Mouse (Mus musculus) forebrain, embryonic 12.5 days (tissue): ENCODE results near the gene Maml1. TPM values are rescaled to one million over a fixed set of nuclear protein-coding genes. Genes with fewer than 3 reads are reported as not detected.

ENCODE experiments used
- ATAC-seq: fragments of 200-750 bp; cut with Nextera tagmentation; 2 replicates; pipeline ENCODE4 v1.8.0; 2017; ENCODE audit warnings: moderate TSS enrichment; ENCODE audit not compliant: low FRiP score
- H3K27ac ChIP-seq: fragments of 300-500 bp; sonication (generic); 2 replicates; pipeline ENCODE4 v1.5.1; 2016; ENCODE audit warnings: mild to moderate bottlenecking
- H3K27me3 ChIP-seq: fragments of 300-500 bp; sonication (generic); 2 replicates; pipeline ENCODE4 v1.6.1; 2016; ENCODE audit warnings: mild to moderate bottlenecking
- H3K36me3 ChIP-seq: fragments of 300-500 bp; sonication (generic); replicated peaks from 2 replicates; pipeline ENCODE4 v1.6.1; 2016; ENCODE audit warnings: mild to moderate bottlenecking
- H3K4me1 ChIP-seq: fragments of 300-500 bp; sonication (generic); 2 replicates; pipeline ENCODE4 v1.6.1; 2016
- H3K4me2 ChIP-seq: fragments of 300-500 bp; sonication (generic); 2 replicates; pipeline ENCODE4 v1.6.1; 2016; ENCODE audit warnings: mild to moderate bottlenecking, moderate library complexity
- H3K4me3 ChIP-seq: fragments of 300-500 bp; sonication (generic); replicated peaks from 2 replicates; pipeline ENCODE4 v1.5.1; 2016; ENCODE audit warnings: mild to moderate bottlenecking
- H3K9ac ChIP-seq: fragments of 300-500 bp; sonication (generic); 2 replicates; pipeline ENCODE4 v1.6.1; 2016; ENCODE audit warnings: mild to moderate bottlenecking
- H3K9me3 ChIP-seq: fragments of 300-500 bp; sonication (generic); 2 replicates; pipeline ENCODE4 v1.6.1; 2016
- WGBS: fragments of 180-500 bp; shearing (Covaris S2); methylation state at CpG from one replicate; pipeline ENCODE4 v1.1.7; 2016; 5-methylcytosine and 5-hydroxymethylcytosine counted together
- polyA plus RNA-seq: library from polyadenylated mRNA; unstranded; fragments of >200 nt; fragmentation: Nextera tagmentation; extraction: Ambion mirVana; gene quantifications from 2 replicates; pipeline ENCODE4 v1.2.1, GENCODE M21; 2016

The Maml1 gene
- 5.5 and 5.9 TPM in 2 replicates for polyA plus RNA-seq

GRCm38 (mm10) chr11:50292190-50292855 is at the start of gene Maml1:
TSS of gene Maml1 (minus strand) at chr11:50292311.
- peak; percentile 98 for ATAC-seq
- peaks cover 27% of the 10 kb centered on the region for H3K36me3 ChIP-seq
- peak within 1 kb of the TSS; percentile 98 for H3K9ac ChIP-seq
- H3K9me3 ChIP-seq = no peaks in the 10 kb centered on the region
- WGBS = under 1% methylated on average over 45 of the region's 45 CpGs
- H3K27ac ChIP-seq = peak within 1 kb of the TSS; percentile 98
- peak within 1 kb of the TSS; percentile 98 for H3K4me3 ChIP-seq
- peaks cover 27% of the 10 kb centered on the region for H3K4me1 ChIP-seq
- no peaks in the 10 kb centered on the region for H3K27me3 ChIP-seq
- peak within 1 kb of the TSS; percentile 77 for H3K4me2 ChIP-seq

- no peak overlapping the region for H3K4me3 ChIP-seq
- no peaks in the 10 kb centered on the region for H3K4me1 ChIP-seq
- no peak overlapping the region for H3K9ac ChIP-seq
- WGBS = 59% methylated on average over 4 of the region's 4 CpGs
- H3K36me3 ChIP-seq = no peaks in the 10 kb centered on the region
- no peak for ATAC-seq
- H3K9me3 ChIP-seq = no peaks in the 10 kb centered on the region
- no peaks in the 10 kb centered on the region for H3K27me3 ChIP-seq
- no peak overlapping the region for H3K4me2 ChIP-seq
- no peak overlapping the region for H3K27ac ChIP-seq
Measured at GRCm38 (mm10) chr11:50336891-50337290, 44.8 kb upstream of the Maml1 start.

- ATAC-seq = no peak
- H3K27ac ChIP-seq = no peak overlapping the region
- WGBS = 55% methylated on average over 1 of the region's 1 CpGs
- no peaks in the 10 kb centered on the region for H3K9me3 ChIP-seq
- no peak overlapping the region for H3K4me3 ChIP-seq
- H3K36me3 ChIP-seq = no peaks in the 10 kb centered on the region
- H3K27me3 ChIP-seq = no peaks in the 10 kb centered on the region
- H3K9ac ChIP-seq = no peak overlapping the region
- H3K4me1 ChIP-seq = no peaks in the 10 kb centered on the region
- H3K4me2 ChIP-seq = no peak overlapping the region
Measured at GRCm38 (mm10) chr11:50336126-50336525, 44.0 kb upstream of the Maml1 start.

GRCm38 (mm10) chr11:50333181-50333580 is 41.1 kb upstream of the Maml1 start:
- Histone ChIP-seq H3K9ac (no peak overlapping the region), H3K36me3 (0 out of 2 replicates have a peak, but pooled peaks cover 6% of the 10 kb centered on the region), H3K4me3 (no peak overlapping the region), H3K27ac (no peak overlapping the region), H3K9me3 (no peaks in the 10 kb centered on the region), H3K27me3 (no peaks in the 10 kb centered on the region), H3K4me2 (no peak overlapping the region), H3K4me1 (no peaks in the 10 kb centered on the region)
- 88% methylated on average over 3 of the region's 3 CpGs for WGBS
- no peak for ATAC-seq

DNA sequence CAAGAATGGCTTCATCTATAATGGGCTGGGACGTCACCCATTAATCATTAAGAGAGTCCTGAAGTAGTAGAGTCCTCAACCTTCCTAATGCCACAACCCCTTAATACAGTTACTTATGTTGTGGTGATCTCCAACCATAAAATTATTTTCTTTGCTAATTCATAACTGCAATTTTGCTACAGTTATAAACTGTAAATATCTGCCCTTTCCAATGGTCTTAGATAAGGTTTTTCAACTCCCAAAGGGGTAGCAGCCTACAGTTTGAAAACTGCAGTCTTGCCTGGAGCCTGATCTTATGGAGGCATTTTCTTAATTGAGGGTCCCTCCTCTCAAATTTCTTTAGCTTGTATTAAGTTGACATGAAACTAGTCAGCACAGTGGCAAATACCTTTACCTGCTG is 37.3 kb upstream of the Maml1 start:
- ATAC-seq = no peak
- Histone ChIP-seq H3K27me3 (no peaks in the 10 kb centered on the region), H3K9me3 (no peaks in the 10 kb centered on the region), H3K36me3 (0 out of 2 replicates have a peak, but pooled peaks cover 6% of the 10 kb centered on the region), H3K4me1 (peaks cover 9% of the 10 kb centered on the region), H3K9ac (no peak overlapping the region), H3K4me3 (no peak overlapping the region), H3K4me2 (no peak overlapping the region), H3K27ac (no peak overlapping the region)
- WGBS = 93% methylated on average over 1 of the region's 1 CpGs

GRCm38 (mm10) chr11:50328075-50328625 is 36.0 kb upstream of the Maml1 start:
- 95% methylated on average over 3 of the region's 3 CpGs for WGBS
- Histone ChIP-seq H3K27ac (no peak overlapping the region), H3K4me1 (peaks cover 22% of the 10 kb centered on the region), H3K9me3 (no peaks in the 10 kb centered on the region), H3K4me3 (no peak overlapping the region), H3K9ac (no peak overlapping the region), H3K27me3 (no peaks in the 10 kb centered on the region), H3K4me2 (no peak overlapping the region), H3K36me3 (0 out of 2 replicates have a peak, but pooled peaks cover 6% of the 10 kb centered on the region)
- no peak for ATAC-seq

DNA sequence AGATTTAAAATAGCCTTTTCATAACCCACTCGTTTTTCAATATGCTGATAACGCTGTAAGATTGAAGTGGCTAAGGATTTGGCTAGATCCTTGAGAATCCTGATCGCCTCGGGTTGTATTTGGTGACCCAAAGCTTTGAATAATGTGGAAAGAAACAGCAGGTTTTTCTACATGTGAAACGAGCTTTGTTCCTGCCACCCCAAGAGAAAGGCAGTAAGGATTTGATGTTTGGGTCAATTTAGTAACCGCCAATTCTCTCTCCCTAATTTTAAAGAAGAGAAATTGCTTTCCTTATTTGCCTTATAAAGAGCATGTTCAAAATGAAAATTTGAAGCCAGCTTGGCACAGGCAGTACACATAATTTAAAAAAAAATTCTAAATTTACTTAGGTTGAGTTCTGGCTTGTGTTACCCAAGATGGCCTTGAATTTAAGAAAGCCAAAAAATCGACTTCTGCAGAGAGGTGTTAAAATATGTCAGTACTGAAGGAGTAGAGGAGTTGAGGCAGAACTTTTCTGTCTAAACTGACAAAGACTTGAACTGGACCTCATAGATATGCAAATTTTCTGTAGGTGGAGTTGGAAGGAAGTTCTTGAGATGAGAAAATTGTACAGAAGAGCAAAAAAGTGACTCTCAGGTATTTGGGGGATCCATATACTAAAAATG is 34.3 kb upstream of the Maml1 start:
- no peaks in the 10 kb centered on the region for H3K27me3 ChIP-seq
- H3K9me3 ChIP-seq = no peaks in the 10 kb centered on the region
- H3K4me1 ChIP-seq = peaks cover 28% of the 10 kb centered on the region
- peak overlapping the region; percentile 87 for H3K4me3 ChIP-seq
- peak overlapping the region; percentile 88 for H3K4me2 ChIP-seq
- ATAC-seq = no peak
- peak overlapping the region; percentile 80 for H3K9ac ChIP-seq
- H3K27ac ChIP-seq = peak overlapping the region; percentile 90
- 0 out of 2 replicates have a peak, but pooled peaks cover 6% of the 10 kb centered on the region for H3K36me3 ChIP-seq
- 6% methylated on average over 7 of the region's 7 CpGs for WGBS

DNA sequence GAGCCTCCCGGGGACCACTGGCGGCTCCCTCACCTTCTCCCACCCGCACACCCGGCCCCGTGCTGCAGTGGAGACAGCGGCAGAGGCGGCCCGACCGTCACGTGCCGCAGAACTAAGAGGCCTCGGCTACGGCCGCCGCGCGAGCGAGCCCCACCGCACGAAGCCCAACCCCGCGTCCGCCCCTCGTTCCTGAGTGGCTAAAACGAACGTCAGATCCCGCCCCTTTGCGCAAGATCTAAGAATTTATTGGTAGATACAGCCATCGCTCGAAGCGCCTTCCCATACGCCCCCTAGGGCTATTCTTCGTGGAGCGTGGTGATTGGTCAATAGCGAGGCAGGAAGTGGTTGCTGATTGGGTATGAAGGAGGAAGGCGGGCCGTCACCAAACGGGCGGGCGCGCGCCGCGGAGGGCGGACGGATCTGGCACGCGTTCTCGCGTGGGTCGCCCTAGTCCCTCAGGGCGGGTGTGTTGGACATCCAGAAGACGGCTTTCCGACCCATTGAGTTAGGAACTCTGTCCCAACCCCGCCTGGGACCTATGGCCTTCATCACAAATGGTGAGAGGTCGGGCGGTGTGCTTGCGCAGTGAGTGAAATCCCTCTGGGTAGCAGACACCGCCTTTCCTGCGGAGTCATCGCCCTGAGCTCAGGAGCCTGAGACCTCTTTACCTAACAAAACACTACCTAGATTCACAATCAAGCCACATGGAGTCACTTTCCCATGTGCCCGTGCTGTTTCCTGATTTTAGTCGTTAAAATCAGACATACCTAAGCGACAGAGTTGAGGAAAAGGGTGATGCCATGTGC is 33.6 kb upstream of the Maml1 start, which contains the start of gene Canx:
Gene Canx (minus strand): TSS at position 178 of the 806 bp plus-strand sequence.
- Histone ChIP-seq H3K27ac (peak within 1 kb of the TSS; percentile 90), H3K4me1 (peaks cover 28% of the 10 kb centered on the region), H3K4me3 (peak within 1 kb of the TSS; percentile 87), H3K9ac (peak within 1 kb of the TSS; percentile 91), H3K9me3 (no peaks in the 10 kb centered on the region), H3K27me3 (no peaks in the 10 kb centered on the region), H3K36me3 (0 out of 2 replicates have a peak, but pooled peaks cover 6% of the 10 kb centered on the region), H3K4me2 (peak within 1 kb of the TSS; percentile 88)
- under 1% methylated on average over 64 of the region's 64 CpGs for WGBS
- peak; percentile 99 for ATAC-seq

- peak overlapping the region; percentile 87 for H3K4me3 ChIP-seq
- H3K4me2 ChIP-seq = peak overlapping the region; percentile 88
- no peaks in the 10 kb centered on the region for H3K9me3 ChIP-seq
- peaks cover 28% of the 10 kb centered on the region for H3K4me1 ChIP-seq
- 0 out of 2 replicates have a peak, but pooled peaks cover 7% of the 10 kb centered on the region for H3K36me3 ChIP-seq
- no peaks in the 10 kb centered on the region for H3K27me3 ChIP-seq
- no peak; the same call in 1 of the 2 replicates for ATAC-seq
- peak overlapping the region; percentile 86 for H3K27ac ChIP-seq
- peak overlapping the region; percentile 91 for H3K9ac ChIP-seq
- 2% methylated on average over 34 of the region's 34 CpGs for WGBS
Measured at GRCm38 (mm10) chr11:50324751-50325471, 32.8 kb upstream of the Maml1 start.

GRCm38 (mm10) chr11:50323843-50324242 is 31.7 kb upstream of the Maml1 start:
- 38% methylated on average over 1 of the region's 1 CpGs for WGBS
- Histone ChIP-seq H3K4me3 (peak overlapping the region; percentile 87), H3K4me1 (peaks cover 28% of the 10 kb centered on the region), H3K27me3 (no peaks in the 10 kb centered on the region), H3K9me3 (no peaks in the 10 kb centered on the region), H3K4me2 (peak overlapping the region; percentile 88), H3K36me3 (peaks cover 12% of the 10 kb centered on the region; the same call in 1 of the 2 replicates), H3K27ac (no peak overlapping the region), H3K9ac (peak overlapping the region; percentile 91)
- ATAC-seq = no peak

DNA sequence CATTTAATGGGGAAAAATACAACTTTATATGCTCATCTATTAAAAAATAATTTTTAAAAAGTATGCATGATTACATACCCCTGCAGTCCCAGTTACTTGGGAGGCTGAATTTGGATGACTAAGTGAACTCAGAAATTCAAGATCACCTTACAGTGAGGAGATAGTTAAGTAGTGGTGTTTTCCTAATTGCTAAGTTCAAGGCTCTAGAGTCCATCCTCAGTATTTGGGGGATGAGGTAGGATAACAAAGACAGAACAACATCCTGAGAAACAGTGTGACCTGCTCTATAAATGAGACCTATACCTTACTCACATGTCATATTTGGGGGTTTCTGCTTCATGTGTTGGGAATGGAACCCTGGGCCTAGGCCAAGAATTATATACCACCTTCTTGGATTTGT is 30.2 kb upstream of the Maml1 start:
- Histone ChIP-seq H3K4me3 (no peak overlapping the region), H3K9ac (no peak overlapping the region), H3K36me3 (peaks cover 6% of the 10 kb centered on the region; the same call in 1 of the 2 replicates), H3K9me3 (no peaks in the 10 kb centered on the region), H3K27ac (no peak overlapping the region), H3K27me3 (no peaks in the 10 kb centered on the region), H3K4me2 (no peak overlapping the region), H3K4me1 (peaks cover 28% of the 10 kb centered on the region)
- no peak for ATAC-seq
